Mouse (Mus musculus): ENCODE data around the gene Olfr1179. TPM values are rescaled to one million over a fixed set of nuclear protein-coding genes. Genes with fewer than 3 reads are reported as not detected.

Gene Olfr1179
- not detected in 2 replicates for polyA plus RNA-seq (2015; fragmentation: Nextera tagmentation; extraction: Ambion mirVana)

DNA sequence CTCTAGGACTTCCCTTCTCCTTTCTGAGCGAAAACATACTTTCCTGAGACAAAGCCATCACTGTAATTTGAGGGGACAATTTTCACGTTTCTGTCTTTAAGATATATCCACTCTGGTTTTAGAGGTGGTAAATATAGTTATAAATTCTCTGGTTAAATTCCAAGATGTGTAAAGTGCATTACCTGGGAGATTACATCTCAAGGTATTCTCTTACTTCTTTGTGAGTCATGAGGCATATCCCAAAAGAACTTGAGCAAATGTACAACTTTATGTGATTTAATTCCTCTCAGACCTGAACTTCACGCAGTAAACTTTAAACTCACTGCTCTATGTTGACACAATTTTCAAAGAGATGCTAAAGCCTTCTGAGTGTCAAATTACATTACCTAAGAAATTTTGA, at the start of gene Olfr1179:
Gene Olfr1179 (minus strand): TSS at position 101 of the 400 bp plus-strand sequence.

GRCm38 (mm10) chr2:88454567-88454966, 48.3 kb upstream of the Olfr1179 start, which contains the start of gene Olfr1183:
Gene Olfr1183 (plus strand): TSS chr2:88454867.

GRCm38 (mm10) chr2:88449031-88449430, 42.8 kb upstream of the Olfr1179 start, which contains the start of gene Gm13757:
Gene Gm13757 (minus strand): TSS chr2:88449131.

GRCm38 (mm10) chr2:88426071-88426470, 19.8 kb upstream of the Olfr1179 start, which contains the start of gene Olfr1181:
Gene Olfr1181 (minus strand): TSS chr2:88426171.

DNA sequence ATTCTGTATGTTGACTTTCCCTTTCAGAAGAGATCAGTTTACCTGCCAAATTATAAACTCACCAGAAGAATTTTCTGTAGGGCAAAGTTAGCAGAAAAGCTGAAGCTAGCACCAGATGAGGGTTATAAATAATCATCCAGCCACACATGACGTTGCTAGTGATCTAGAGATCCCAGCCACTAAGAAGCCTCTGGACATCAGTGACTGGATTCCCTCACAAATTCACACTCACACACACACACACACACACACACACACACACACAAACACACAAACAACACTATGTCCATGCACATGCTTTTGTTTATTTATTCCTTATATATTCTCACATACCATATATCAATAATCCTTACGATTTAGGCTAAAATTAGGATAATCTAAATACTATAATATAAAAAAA, 12.8 kb upstream of the Olfr1179 start, which contains the start of gene Olfr1180:
Gene Olfr1180 (minus strand): TSS at position 101 of the 400 bp plus-strand sequence.

GRCm38 (mm10) chr2:88386762-88387161, 19.5 kb downstream of the Olfr1179 start, which contains the start of gene Olfr1178:
Gene Olfr1178 (plus strand): TSS chr2:88387062.

Other genes starting within 250 kb of the Olfr1179 start
- gene Olfr1168, start 224.6 kb downstream of the Olfr1179 start, polyA plus RNA-seq (2015; fragmentation: Nextera tagmentation; extraction: Ambion mirVana): not detected in 2 replicates
- not detected in 2 replicates for gene Olfr1170, start 178.1 kb downstream of the Olfr1179 start, polyA plus RNA-seq (2015; fragmentation: Nextera tagmentation; extraction: Ambion mirVana)
- gene Olfr1173, start 126.6 kb downstream of the Olfr1179 start, polyA plus RNA-seq (2015; fragmentation: Nextera tagmentation; extraction: Ambion mirVana): not detected in 2 replicates
- not detected in 2 replicates for gene Olfr1174-ps, start 91.3 kb downstream of the Olfr1179 start, polyA plus RNA-seq (2015; fragmentation: Nextera tagmentation; extraction: Ambion mirVana)
- not detected in 2 replicates for gene Olfr1175-ps, start 79.2 kb downstream of the Olfr1179 start, polyA plus RNA-seq (2015; fragmentation: Nextera tagmentation; extraction: Ambion mirVana)
- not detected in 2 replicates for gene Olfr1176, start 69.7 kb downstream of the Olfr1179 start, polyA plus RNA-seq (2015; fragmentation: Nextera tagmentation; extraction: Ambion mirVana)
- gene Olfr1177-ps, start 60.0 kb downstream of the Olfr1179 start, polyA plus RNA-seq (2015; fragmentation: Nextera tagmentation; extraction: Ambion mirVana): not detected in 2 replicates
- not detected in 2 replicates for gene Olfr1178, start 19.4 kb downstream of the Olfr1179 start, polyA plus RNA-seq (2015; fragmentation: Nextera tagmentation; extraction: Ambion mirVana)
- not detected in 2 replicates for gene Olfr1180, start 12.7 kb upstream of the Olfr1179 start, polyA plus RNA-seq (2015; fragmentation: Nextera tagmentation; extraction: Ambion mirVana)
- not detected in 2 replicates for gene Olfr1181, start 19.7 kb upstream of the Olfr1179 start, polyA plus RNA-seq (2015; fragmentation: Nextera tagmentation; extraction: Ambion mirVana)
- gene Gm13757, start 42.7 kb upstream of the Olfr1179 start, polyA plus RNA-seq (2015; fragmentation: Nextera tagmentation; extraction: Ambion mirVana): not detected in 2 replicates
- not detected in 2 replicates for gene Olfr1183, start 48.4 kb upstream of the Olfr1179 start, polyA plus RNA-seq (2015; fragmentation: Nextera tagmentation; extraction: Ambion mirVana)
- not detected in 2 replicates for gene Olfr1184, start 77.1 kb upstream of the Olfr1179 start, polyA plus RNA-seq (2015; fragmentation: Nextera tagmentation; extraction: Ambion mirVana)
- gene Olfr1185-ps1, start 86.9 kb upstream of the Olfr1179 start, polyA plus RNA-seq (2015; fragmentation: Nextera tagmentation; extraction: Ambion mirVana): not detected in 2 replicates
- gene Olfr1186, start 112.1 kb upstream of the Olfr1179 start, polyA plus RNA-seq (2015; fragmentation: Nextera tagmentation; extraction: Ambion mirVana): not detected in 2 replicates
- not detected in 2 replicates for gene Olfr1188, start 150.5 kb upstream of the Olfr1179 start, polyA plus RNA-seq (2015; fragmentation: Nextera tagmentation; extraction: Ambion mirVana)
- gene Olfr1189, start 180.0 kb upstream of the Olfr1179 start, polyA plus RNA-seq (2015; fragmentation: Nextera tagmentation; extraction: Ambion mirVana): not detected in 2 replicates
- gene Olfr1191-ps1, start 234.1 kb upstream of the Olfr1179 start, polyA plus RNA-seq (2015; fragmentation: Nextera tagmentation; extraction: Ambion mirVana): not detected in 2 replicates
- gene Olfr1192-ps1, start 242.1 kb upstream of the Olfr1179 start, polyA plus RNA-seq (2015; fragmentation: Nextera tagmentation; extraction: Ambion mirVana): not detected in 2 replicates

Measured in skeletal muscle tissue, postnatal 0 days (tissue).